Mouse (Mus musculus): Measurements from ENCODE around the gene Shisal1. TPM values are rescaled to one million over a fixed set of nuclear protein-coding genes. Genes with fewer than 3 reads are reported as not detected.
A peak's percentile ranks its signal among the peaks of the same experiment; 100 is the strongest.

Shisal1 gene
- polyA plus RNA-seq, 1 experiment, result 49.5 TPM

GRCm38 (mm10) chr15:84430482-84430881 lies 16.4 kb downstream of the Shisal1 start:
- DNase-seq (ENCODE audit: extremely low spot score in 1 of 2, low spot score in 1 of 2), result no peak

DNA sequence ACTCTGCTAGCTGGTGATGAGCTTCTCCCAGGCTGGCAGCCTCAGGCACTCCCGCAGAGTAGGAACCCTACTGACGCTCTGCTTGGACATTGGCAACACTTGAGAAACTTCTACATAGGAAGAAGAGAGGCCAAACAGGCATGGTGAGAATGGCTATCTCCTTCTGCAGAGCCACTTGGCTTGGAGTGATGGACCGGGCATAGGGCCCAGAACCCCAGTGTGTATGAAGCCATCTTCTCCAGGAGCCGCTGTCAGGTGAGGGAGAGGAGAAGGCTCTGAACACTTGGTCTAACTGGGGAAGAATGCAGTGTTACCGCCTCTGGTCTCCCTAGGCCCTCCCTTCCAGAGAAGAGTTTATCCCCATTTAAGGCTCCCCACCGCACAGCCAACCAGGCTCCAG lies 19.3 kb downstream of the Shisal1 start:
- no peak for DNase-seq (ENCODE audit: extremely low spot score in 1 of 2, low spot score in 1 of 2)

DNA sequence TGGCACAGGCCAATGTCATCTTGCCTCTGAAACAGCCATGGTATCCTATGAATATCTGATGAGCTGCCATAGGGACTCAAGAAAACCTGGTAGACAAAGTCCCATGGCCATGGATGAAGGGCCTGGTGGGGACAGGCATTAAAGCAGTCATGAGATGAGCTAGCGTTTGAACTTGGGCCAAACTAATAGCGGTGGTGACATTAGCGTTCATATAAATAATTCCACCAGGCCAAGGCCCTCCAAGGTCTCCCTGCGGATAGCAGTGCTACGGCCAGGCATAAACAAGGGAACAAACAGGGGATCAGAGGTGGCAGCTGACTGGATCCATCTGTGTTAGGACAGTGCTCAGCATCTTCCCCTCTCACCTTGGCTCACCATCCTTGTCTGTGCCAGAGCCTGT lies 21.2 kb downstream of the Shisal1 start:
- no peak for DNase-seq (ENCODE audit: extremely low spot score in 1 of 2, low spot score in 1 of 2)

DNA sequence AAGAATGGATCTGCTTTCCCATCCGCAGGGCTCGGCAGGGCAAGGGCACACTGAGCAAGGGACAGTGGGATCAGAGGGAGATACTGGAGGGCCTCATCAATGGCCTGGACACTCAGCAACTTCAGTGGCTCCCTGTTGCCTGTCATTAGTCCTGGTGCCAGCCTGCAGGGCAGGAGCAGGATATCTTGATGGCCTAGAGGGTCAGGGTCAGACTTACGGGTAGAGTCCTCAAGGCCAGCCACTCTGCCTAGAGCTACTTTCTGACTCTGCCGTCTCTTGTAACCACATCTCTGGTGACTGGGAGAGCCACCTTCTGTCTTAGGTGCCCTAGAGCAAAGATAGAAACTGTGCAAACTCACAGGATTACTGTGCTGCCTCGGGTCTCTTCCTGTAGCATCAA lies 23.1 kb downstream of the Shisal1 start:
- DNase-seq (ENCODE audit: extremely low spot score in 1 of 2, low spot score in 1 of 2), result no peak

GRCm38 (mm10) chr15:84418266-84418610 lies 28.7 kb downstream of the Shisal1 start:
- no peak for DNase-seq (ENCODE audit: extremely low spot score in 1 of 2, low spot score in 1 of 2)

DNA sequence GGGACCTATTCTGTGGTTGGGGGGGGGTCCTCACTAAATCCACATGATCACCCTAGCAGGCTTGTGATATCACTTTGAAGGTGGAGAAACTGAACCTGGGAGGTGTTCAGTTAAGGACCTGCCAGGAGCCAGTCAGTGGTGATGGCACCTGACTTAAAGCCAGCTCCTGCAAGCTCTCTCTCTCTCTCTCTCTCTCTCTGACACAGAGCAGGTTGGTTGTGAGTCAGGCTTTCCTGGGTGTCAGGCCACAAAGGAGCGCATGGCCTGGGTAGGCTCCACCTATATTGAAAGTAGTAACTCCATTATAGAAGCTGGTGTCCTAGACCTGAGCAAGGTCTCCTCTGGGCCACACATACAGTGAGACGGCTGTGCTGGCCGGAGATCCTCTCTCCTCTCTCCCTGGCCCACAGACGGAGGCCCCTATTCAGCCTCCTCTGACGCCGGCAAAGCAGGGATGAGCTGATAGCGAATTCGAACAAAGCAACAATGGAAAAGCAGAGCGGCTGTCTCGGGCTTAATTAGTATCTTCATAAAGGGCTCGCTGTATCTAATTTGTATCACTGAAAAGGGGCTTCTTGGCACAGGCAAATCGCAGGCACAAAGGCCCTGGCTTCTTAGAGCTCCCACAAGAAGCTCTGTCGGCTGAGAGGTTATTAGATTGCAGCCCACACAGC lies 29.2 kb downstream of the Shisal1 start:
- DNase-seq (ENCODE audit: extremely low spot score in 1 of 2, low spot score in 1 of 2), result no peak

DNA sequence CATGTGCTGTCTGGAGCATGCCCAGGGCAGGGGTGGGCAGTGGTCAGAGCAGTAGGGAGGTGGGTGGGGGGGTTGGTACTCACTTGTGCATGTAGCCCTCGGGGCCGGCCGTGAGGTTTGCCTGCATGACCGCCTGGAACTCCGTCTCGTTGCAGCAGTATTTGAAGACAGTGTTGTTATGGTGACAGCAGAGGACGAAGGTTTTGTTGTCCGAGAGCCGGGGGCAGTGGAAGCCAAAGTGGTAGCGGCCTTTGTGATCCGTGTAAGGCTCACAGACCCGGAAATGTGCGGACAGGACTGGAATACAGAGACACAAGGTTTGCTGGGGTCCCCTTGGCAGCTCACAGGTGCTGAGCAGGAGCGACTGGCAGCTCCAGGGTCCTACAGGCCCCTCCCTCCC lies 29.9 kb downstream of the Shisal1 start:
- no peak for DNase-seq (ENCODE audit: extremely low spot score in 1 of 2, low spot score in 1 of 2)

- DNase-seq (ENCODE audit: extremely low spot score in 1 of 2, low spot score in 1 of 2), result peak; percentile 72 to 83
Measured at GRCm38 (mm10) chr15:84414040-84414848, 32.7 kb downstream of the Shisal1 start.

DNA sequence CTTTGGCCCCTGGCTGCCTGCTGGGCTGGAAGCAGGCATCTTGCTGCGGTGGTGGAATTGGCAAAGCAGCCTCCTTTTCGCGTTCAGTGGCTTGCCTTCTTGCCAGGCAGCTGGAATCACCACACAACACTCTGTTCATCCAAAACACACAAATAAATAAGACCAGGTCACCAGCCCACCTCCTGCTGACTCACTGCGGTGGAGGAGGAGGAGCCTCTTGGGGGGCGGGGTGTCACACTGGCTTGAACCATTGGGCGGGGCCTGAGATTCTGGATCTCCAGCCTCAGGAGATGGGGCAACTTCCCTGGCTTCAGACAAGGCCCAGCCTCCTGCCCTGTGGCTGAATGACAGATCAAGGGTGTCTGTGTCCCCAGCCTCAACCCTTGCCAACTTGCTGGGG lies 34.5 kb downstream of the Shisal1 start:
- peak in 1 of 2 experiments; percentile 52 for DNase-seq (ENCODE audit: extremely low spot score in 1 of 2, low spot score in 1 of 2)

DNA sequence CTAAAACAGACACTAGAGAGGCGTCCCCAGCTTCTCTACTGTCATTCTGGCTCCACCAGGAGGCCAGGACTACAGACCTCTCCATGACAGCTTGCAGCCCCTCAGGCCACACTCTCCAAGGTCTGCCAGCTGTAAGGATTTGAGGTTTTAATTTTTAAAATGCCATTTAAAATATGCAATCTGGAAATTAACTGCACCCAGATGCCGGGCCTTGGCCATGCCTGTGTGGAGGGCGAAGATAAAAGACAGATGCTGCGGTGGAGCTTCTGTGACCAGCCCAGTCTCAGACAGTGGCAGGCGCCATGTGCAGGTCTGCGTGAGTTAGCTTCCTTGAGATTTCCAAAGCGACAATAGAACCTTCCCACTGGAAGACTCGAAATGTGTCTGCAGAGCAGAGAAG lies 36.8 kb downstream of the Shisal1 start:
- no peak for DNase-seq (ENCODE audit: extremely low spot score in 1 of 2, low spot score in 1 of 2)

DNA sequence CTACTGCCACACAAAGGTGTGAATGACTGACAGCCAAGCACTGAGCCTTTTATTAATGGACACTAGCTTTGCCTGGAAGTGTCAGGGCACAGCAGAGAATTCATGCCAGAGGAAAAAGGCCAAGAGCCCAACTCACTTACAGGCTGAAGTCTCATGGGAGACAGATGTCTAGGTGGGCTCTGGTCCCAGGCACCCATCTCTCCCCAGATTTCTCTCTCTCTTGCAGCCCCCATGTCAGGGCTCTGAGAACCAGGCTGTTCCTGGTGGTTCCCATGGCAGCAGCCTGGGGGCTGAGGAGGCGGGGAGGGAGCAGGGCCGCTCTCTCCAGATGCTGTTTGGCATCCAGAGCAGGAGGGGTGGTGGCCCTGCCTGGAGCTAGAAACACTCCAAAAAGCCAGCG lies 38.3 kb downstream of the Shisal1 start:
- no peak for DNase-seq (ENCODE audit: extremely low spot score in 1 of 2, low spot score in 1 of 2)

DNA sequence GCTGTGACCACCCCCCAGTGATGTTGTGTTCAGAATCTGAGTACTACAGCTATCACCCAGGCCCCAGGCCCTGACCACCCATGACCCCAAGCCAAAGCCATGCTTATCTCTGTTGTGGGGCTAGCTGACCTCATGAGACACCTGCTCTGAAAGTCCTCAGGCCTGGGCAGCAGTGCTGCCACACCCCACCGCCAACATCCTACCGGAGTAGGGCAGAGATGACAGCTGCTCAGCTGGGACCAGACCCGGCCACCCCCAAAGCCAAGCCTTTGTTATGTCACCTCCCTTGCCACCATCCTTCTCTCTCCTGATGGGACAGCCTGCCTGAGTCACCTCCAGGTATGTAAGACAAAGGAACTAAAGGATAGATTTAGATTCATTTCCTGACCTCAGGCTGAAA lies 41.1 kb downstream of the Shisal1 start:
- no peak for DNase-seq (ENCODE audit: extremely low spot score in 1 of 2, low spot score in 1 of 2)

DNA sequence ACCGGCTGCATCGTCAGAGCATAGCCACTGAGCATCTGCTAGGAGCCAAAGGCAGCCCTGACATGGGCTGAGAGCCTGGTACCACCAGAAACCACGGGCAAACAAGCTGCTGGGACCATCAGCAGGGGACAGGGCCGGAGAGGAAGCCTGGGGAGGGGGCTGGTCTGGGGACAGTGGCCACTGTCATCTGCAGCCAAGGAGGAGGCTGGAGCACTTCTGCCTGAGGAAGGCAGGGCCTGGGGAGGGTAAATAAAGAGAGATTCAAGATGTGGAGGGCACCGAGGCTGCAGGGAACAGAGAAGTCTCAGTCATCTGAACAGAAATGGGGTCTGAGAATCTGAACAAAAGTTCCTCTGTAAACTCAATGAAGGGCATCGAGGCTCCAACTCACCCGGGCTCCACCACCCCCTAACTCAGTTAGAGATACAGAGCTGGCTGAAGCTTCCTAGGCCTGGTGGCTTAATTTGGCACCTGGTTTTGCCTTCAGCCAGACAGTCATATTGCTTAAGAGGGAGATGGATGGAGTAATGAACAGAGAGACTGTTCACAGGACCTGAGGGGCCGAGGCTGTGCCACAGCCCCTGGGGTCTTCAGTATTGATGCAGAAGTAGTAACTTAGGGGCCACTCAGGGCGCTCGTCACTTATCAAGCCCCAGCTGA lies 43.3 kb downstream of the Shisal1 start:
- DNase-seq (ENCODE audit: extremely low spot score in 1 of 2, low spot score in 1 of 2), result no peak

- no peak for DNase-seq (ENCODE audit: extremely low spot score in 1 of 2, low spot score in 1 of 2)
Measured at GRCm38 (mm10) chr15:84398617-84399016, 48.3 kb downstream of the Shisal1 start.

- no peak for DNase-seq (ENCODE audit: extremely low spot score in 1 of 2, low spot score in 1 of 2)
Measured at GRCm38 (mm10) chr15:84397663-84398169, 49.2 kb downstream of the Shisal1 start.

GRCm38 (mm10) chr15:84395341-84396067 lies 51.4 kb downstream of the Shisal1 start:
- DNase-seq (ENCODE audit: extremely low spot score in 1 of 2, low spot score in 1 of 2), result no peak

DNA sequence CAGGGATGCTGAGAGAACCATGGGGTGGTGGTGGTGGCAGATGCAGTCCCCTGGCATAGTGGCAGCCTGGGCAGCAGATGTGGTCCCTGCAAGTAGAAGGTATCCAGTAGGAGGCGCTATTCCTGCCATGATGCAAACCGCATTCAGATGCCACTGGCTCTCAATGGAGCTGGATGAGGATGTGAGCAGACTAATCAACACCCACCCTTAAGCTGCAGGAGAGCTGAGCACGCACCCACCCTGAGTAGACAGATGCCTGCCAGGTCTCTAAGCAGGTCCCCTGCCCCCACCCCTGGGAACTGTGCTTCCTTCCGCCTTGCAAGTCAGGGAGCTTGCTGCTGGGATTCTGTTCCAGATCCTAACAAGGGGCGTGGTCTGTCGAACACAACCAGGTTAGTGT lies 53.6 kb downstream of the Shisal1 start:
- no peak for DNase-seq (ENCODE audit: extremely low spot score in 1 of 2, low spot score in 1 of 2)

DNA sequence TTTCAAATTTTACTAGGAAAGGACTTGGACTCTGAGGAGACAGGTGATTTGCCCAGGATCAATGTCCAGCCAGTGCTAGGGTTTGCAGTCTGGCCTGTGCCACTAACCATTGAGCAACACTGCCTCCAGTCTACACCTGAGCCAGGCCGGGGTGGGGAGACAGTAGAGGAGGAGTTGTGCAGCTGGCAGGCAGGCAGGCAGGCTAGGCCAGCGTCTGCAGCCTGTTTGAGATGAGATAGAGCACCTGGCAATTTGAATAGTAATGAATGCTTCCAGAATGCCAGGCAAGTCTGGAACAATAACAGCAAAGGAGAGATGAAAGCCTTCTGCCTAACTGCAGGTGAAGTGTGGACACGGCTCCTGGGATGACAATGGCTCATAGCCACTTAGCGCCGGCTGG lies 54.1 kb downstream of the Shisal1 start:
- no peak for DNase-seq (ENCODE audit: extremely low spot score in 1 of 2, low spot score in 1 of 2)

- DNase-seq (ENCODE audit: extremely low spot score in 1 of 2, low spot score in 1 of 2), result no peak
Measured at GRCm38 (mm10) chr15:84392131-84392530, 54.8 kb downstream of the Shisal1 start.

- no peak for DNase-seq (ENCODE audit: extremely low spot score in 1 of 2, low spot score in 1 of 2)
Measured at GRCm38 (mm10) chr15:84388698-84389131, 58.2 kb downstream of the Shisal1 start.

All from frontal cortex, adult 2 months (tissue).